Mouse (Mus musculus) liver, postnatal 0 days (tissue): ENCODE measurements at regions not wholly inside any gene's neighbourhood (a gene's known extent, or its start where the extent isn't known, plus 50 kb on each side); places are given as distances from the start of the nearest gene placed in this dataset.

Source experiments
- ATAC-seq: fragments of 200-750 bp; cut with Nextera tagmentation; 2 replicates; pipeline ENCODE4 v1.8.0; 2017; ENCODE audit warnings: mild to moderate bottlenecking, moderate library complexity
- DNase-seq: peaks from one replicate; pipeline ENCODE4 v3.0.0-alpha.2; 2016
- H3K27ac ChIP-seq: fragments of 300-500 bp; sonication (generic); 2 replicates; pipeline ENCODE4 v1.5.1; 2014; ENCODE audit warnings: antibody characterized with exemption, moderate library complexity, mild to moderate bottlenecking, low read depth
- H3K27me3 ChIP-seq: fragments of 300-500 bp; sonication (generic); 2 replicates; pipeline ENCODE4 v1.6.1; 2014; ENCODE audit warnings: low read length, control low read depth, mixed read lengths; ENCODE audit not compliant: insufficient read depth
- H3K36me3 ChIP-seq: fragments of 300-500 bp; sonication (generic); replicated peaks from 2 replicates; pipeline ENCODE4 v1.6.1; 2014; ENCODE audit warnings: mild to moderate bottlenecking, control low read depth, low read length, moderate library complexity, mixed read lengths; ENCODE audit not compliant: insufficient read depth
- H3K4me1 ChIP-seq: fragments of 300-500 bp; sonication (generic); 2 replicates; pipeline ENCODE4 v1.6.1; 2014; ENCODE audit warnings: antibody characterized with exemption, mild to moderate bottlenecking, control low read depth; ENCODE audit not compliant: insufficient read depth
- H3K4me2 ChIP-seq: fragments of 300-500 bp; sonication (generic); 2 replicates; pipeline ENCODE4 v1.6.1; 2014; ENCODE audit warnings: low read depth, mild to moderate bottlenecking, low read length, moderate library complexity, mixed read lengths
- H3K4me3 ChIP-seq: fragments of 300-500 bp; sonication (generic); 2 replicates; pipeline ENCODE4 v1.5.1; 2014; ENCODE audit warnings: low read depth, low read length
- H3K9ac ChIP-seq: fragments of 300-500 bp; sonication (generic); replicated peaks from 2 replicates; pipeline ENCODE4 v1.6.1; 2014; ENCODE audit warnings: mild to moderate bottlenecking, moderate library complexity
- H3K9me3 ChIP-seq: fragments of 300-500 bp; sonication (generic); 2 replicates; pipeline ENCODE4 v1.6.1; 2016; ENCODE audit warnings: mild to moderate bottlenecking, control low read depth, low read length, mixed read lengths
- CTCF ChIP-seq: sonication (generic); IDR thresholded peaks from 2 replicates; pipeline ENCODE4 v1.5.1; 2016; ENCODE audit warnings: antibody characterized with exemption, low read depth
- EP300 ChIP-seq: IDR thresholded peaks from 2 replicates; pipeline ENCODE4 v1.6.1; 2016; ENCODE audit warnings: antibody characterized with exemption, low read depth, mild to moderate bottlenecking
- WGBS: fragments of 180-500 bp; shearing (Covaris S2); extraction: QIAGEN DNeasy Blood & Tissue Kit; methylation state at CpG from one replicate; pipeline ENCODE4 v1.1.7; 2014; ENCODE audit not compliant: insufficient replicate concordance; 5-methylcytosine and 5-hydroxymethylcytosine counted together

GRCm38 (mm10) chr1:184612880-184613279 is 119.5 kb downstream of the Hlx start:
- no peak overlapping the region for H3K4me2 ChIP-seq
- WGBS = 81% methylated on average over 4 of the region's 4 CpGs
- ATAC-seq (no peak), DNase-seq (no peak)
- no peaks in the 10 kb centered on the region for H3K27me3 ChIP-seq
- H3K4me1 ChIP-seq = no peaks in the 10 kb centered on the region
- no peaks in the 10 kb centered on the region for H3K36me3 ChIP-seq
- H3K9me3 ChIP-seq = no peaks in the 10 kb centered on the region; the same call in 1 of the 2 replicates
- no peak overlapping the region for H3K9ac ChIP-seq
- TF ChIP-seq CTCF = no peak
- TF ChIP-seq EP300 = no peak
- H3K4me3 ChIP-seq = no peak overlapping the region
- no peak overlapping the region for H3K27ac ChIP-seq

GRCm38 (mm10) chr1:184608938-184609337 is 123.5 kb downstream of the Hlx start:
- H3K9me3 ChIP-seq = no peaks in the 10 kb centered on the region
- WGBS = 65% methylated on average over 5 of the region's 5 CpGs
- no peak for ATAC-seq

DNA sequence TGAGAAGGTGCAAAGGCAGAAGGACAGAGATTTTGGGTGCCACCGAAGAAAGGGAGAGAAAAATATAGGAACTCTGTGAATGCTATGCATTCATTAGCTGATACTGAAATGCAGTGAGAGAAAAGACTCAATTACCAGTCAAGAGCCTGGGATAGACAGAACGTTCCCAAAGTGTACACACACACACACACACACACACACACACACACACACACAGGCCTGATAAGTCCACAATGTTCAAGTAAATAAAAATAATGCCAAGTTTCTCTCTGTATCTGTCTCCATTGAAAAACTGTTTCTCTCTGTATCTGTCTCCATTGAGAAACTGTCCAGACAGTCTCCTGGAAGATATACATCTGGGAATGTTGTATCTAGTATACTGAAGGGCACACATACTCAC is 124.1 kb downstream of the Hlx start:
- Histone ChIP-seq H3K27ac (no peak overlapping the region), H3K4me2 (no peak overlapping the region), H3K36me3 (no peaks in the 10 kb centered on the region)

More at GRCm38 (mm10) chr1:184608938-184609337, 123.5 kb downstream of the Hlx start:
- H3K36me3 ChIP-seq = no peaks in the 10 kb centered on the region
- no peak overlapping the region for H3K4me3 ChIP-seq
- no peak overlapping the region for H3K27ac ChIP-seq
- TF ChIP-seq CTCF (no peak), EP300 (no peak)
- no peak overlapping the region for H3K9ac ChIP-seq
- H3K4me2 ChIP-seq = no peak overlapping the region
- no peaks in the 10 kb centered on the region for H3K4me1 ChIP-seq
- DNase-seq = no peak
- H3K27me3 ChIP-seq = no peaks in the 10 kb centered on the region

DNA sequence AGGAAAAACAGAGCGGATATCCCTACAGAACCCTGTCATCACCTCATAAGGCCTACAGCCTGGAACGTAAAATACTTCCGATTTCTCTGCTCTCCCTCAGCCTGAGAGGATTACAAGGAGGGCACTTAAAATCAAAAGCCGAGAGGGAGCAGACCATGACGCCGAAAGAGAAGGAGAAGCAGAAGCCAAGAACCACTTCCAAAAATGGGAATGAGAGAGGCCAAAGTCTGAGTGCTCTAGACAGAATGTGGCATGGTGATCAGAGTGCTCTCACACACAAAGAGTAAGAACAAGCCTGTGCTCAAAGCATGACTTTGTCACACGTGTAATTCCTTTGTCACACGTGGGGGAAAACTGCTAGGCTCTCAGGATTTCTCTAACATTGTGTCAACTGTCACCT is 125.9 kb downstream of the Hlx start:
- H3K9me3 ChIP-seq = no peaks in the 10 kb centered on the region
- DNase-seq = no peak
- H3K4me3 ChIP-seq = no peak overlapping the region
- H3K4me1 ChIP-seq = no peaks in the 10 kb centered on the region
- H3K4me2 ChIP-seq = no peak overlapping the region
- TF ChIP-seq CTCF (no peak), EP300 (no peak)
- no peak overlapping the region for H3K9ac ChIP-seq
- H3K27ac ChIP-seq = no peak overlapping the region
- WGBS = 76% methylated on average over 8 of the region's 8 CpGs
- no peak for ATAC-seq
- H3K27me3 ChIP-seq = no peaks in the 10 kb centered on the region
- H3K36me3 ChIP-seq = no peaks in the 10 kb centered on the region

More for the DNA sequence above, 124.1 kb downstream of the Hlx start:
- 71% methylated on average over 2 of the region's 2 CpGs for WGBS
- no peak for ATAC-seq
- Histone ChIP-seq H3K9ac (no peak overlapping the region), H3K9me3 (no peaks in the 10 kb centered on the region), H3K4me3 (no peak overlapping the region), H3K4me1 (no peaks in the 10 kb centered on the region), H3K27me3 (no peaks in the 10 kb centered on the region)
- TF ChIP-seq EP300 (no peak), CTCF (no peak)
- DNase-seq = no peak

DNA sequence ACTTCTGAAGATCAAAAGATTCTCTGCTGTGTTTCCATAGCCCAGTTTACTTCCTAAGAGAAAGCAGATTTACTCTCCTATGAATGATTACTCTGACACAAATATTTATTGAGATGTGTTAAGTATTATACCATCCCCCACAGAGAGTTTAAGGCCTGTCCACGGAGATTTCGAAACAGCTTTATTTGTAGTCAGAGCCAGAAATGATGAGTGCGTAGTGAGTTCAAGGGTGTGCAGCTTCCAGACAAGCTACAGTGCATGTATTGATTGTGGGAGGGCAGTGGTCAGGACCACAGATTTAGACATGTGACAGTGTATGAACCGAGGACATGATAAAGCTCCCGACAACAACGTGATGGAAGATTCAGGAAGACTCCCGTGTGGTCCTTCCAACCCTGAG is 126.8 kb downstream of the Hlx start:
- 50% methylated on average over 7 of the region's 7 CpGs for WGBS
- no peak for ATAC-seq

GRCm38 (mm10) chr1:184603136-184603535 is 129.3 kb downstream of the Hlx start:
- no peak for DNase-seq
- Histone ChIP-seq H3K9me3 (no peaks in the 10 kb centered on the region), H3K4me1 (no peaks in the 10 kb centered on the region), H3K9ac (no peak overlapping the region), H3K27ac (no peak overlapping the region), H3K36me3 (no peaks in the 10 kb centered on the region), H3K4me2 (no peak overlapping the region), H3K27me3 (no peaks in the 10 kb centered on the region), H3K4me3 (no peak overlapping the region)
- TF ChIP-seq CTCF = no peak
- TF ChIP-seq EP300 = no peak
- WGBS = 79% methylated on average over 6 of the region's 6 CpGs
- no peak for ATAC-seq

More for the DNA sequence above, 126.8 kb downstream of the Hlx start:
- no peaks in the 10 kb centered on the region for H3K36me3 ChIP-seq
- TF ChIP-seq EP300 (no peak), CTCF (no peak)
- no peak overlapping the region for H3K27ac ChIP-seq
- H3K4me1 ChIP-seq = no peaks in the 10 kb centered on the region
- no peak overlapping the region for H3K4me2 ChIP-seq
- no peak overlapping the region for H3K9ac ChIP-seq
- H3K9me3 ChIP-seq = no peaks in the 10 kb centered on the region
- no peaks in the 10 kb centered on the region for H3K27me3 ChIP-seq
- no peak for DNase-seq
- H3K4me3 ChIP-seq = no peak overlapping the region

DNA sequence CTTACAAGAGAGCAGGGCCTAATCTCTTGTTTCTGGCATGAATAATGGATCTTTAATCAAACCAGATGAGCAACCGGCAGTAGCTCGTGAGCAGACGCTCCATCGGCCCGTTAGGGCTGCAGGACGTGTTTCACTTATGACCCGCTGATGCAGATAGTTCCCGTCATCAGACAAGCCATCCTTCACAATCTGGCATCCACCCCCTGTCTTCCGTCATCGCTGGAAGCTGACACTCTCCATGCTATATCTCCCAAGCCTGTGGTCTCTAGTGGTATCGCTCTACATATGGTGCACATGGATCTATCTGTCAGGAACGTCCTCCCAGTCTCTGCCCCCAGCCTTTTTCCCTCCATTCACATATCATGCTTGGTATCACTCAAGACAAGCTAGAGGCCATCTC is 137.0 kb downstream of the Hlx start:
- no peaks in the 10 kb centered on the region for H3K36me3 ChIP-seq
- no peak overlapping the region for H3K4me2 ChIP-seq
- H3K4me1 ChIP-seq = no peaks in the 10 kb centered on the region
- TF ChIP-seq EP300 = no peak
- TF ChIP-seq CTCF = no peak
- no peaks in the 10 kb centered on the region for H3K27me3 ChIP-seq
- no peak overlapping the region for H3K9ac ChIP-seq
- H3K4me3 ChIP-seq = no peak overlapping the region
- no peaks in the 10 kb centered on the region for H3K9me3 ChIP-seq
- DNase-seq = no peak
- ATAC-seq = no peak
- H3K27ac ChIP-seq = no peak overlapping the region
- WGBS = 87% methylated on average over 12 of the region's 12 CpGs
